Mouse (Mus musculus): Measurements from ENCODE around the gene Atp6v1e2. TPM values are rescaled to one million over a fixed set of nuclear protein-coding genes. Genes with fewer than 3 reads are reported as not detected.

Atp6v1e2 gene
- polyA plus RNA-seq, 1 experiment = 0.48 TPM

GRCm38 (mm10) chr17:86967536-86968525 is 20.1 kb upstream of the Atp6v1e2 start:
- no peaks in the 10 kb centered on the region for H3K36me3 ChIP-seq (ENCODE audit: control insufficient read depth, insufficient read depth, low read length, poor library complexity, severe bottlenecking)

GRCm38 (mm10) chr17:86967048-86967447 is 19.4 kb upstream of the Atp6v1e2 start:
- Histone ChIP-seq H3K4me3 (ENCODE audit: low read depth, low read length) (no peak overlapping the region), H3K27me3 (ENCODE audit: control insufficient read depth, insufficient read depth, low read length, poor library complexity, severe bottlenecking) (no peaks in the 10 kb centered on the region), H3K36me3 (ENCODE audit: control insufficient read depth, insufficient read depth, low read length, poor library complexity, severe bottlenecking) (no peaks in the 10 kb centered on the region), H3K9me3 (replicated peaks; ENCODE audit: control insufficient read depth, insufficient read depth, low read length, poor library complexity, severe bottlenecking) (no peaks in the 10 kb centered on the region), H3K27ac (ENCODE audit: insufficient read depth, low read length) (no peak overlapping the region), H3K9ac (ENCODE audit: low read depth, poor library complexity, severe bottlenecking) (no peak overlapping the region), H3K4me1 (ENCODE audit: control insufficient read depth, insufficient read depth, low read length) (peaks cover 4% of the 10 kb centered on the region)
- TF ChIP-seq POLR2A (IDR thresholded peaks at IDR 0.05; ENCODE audit: insufficient read depth, low read length) = no peak
- TF ChIP-seq CTCF (IDR thresholded peaks at IDR 0.05; ENCODE audit: low read depth, low read length) = no peak
- TF ChIP-seq EP300 (IDR thresholded peaks at IDR 0.05; ENCODE audit: insufficient read depth, low read depth, low read length) = no peak

More at GRCm38 (mm10) chr17:86967536-86968525, 20.1 kb upstream of the Atp6v1e2 start:
- Histone ChIP-seq H3K4me1 (ENCODE audit: control insufficient read depth, insufficient read depth, low read length) (peaks cover 2% of the 10 kb centered on the region), H3K9ac (ENCODE audit: low read depth, poor library complexity, severe bottlenecking) (no peak overlapping the region), H3K27me3 (ENCODE audit: control insufficient read depth, insufficient read depth, low read length, poor library complexity, severe bottlenecking) (no peaks in the 10 kb centered on the region), H3K4me3 (ENCODE audit: low read depth, low read length) (no peak overlapping the region), H3K9me3 (replicated peaks; ENCODE audit: control insufficient read depth, insufficient read depth, low read length, poor library complexity, severe bottlenecking) (no peaks in the 10 kb centered on the region), H3K27ac (ENCODE audit: insufficient read depth, low read length) (no peak overlapping the region)
- TF ChIP-seq POLR2A (IDR thresholded peaks at IDR 0.05; ENCODE audit: insufficient read depth, low read length) = no peak
- no peak for TF ChIP-seq EP300 (IDR thresholded peaks at IDR 0.05; ENCODE audit: insufficient read depth, low read depth, low read length)
- TF ChIP-seq CTCF (IDR thresholded peaks at IDR 0.05; ENCODE audit: low read depth, low read length) = no peak

- H3K9me3 ChIP-seq (replicated peaks; ENCODE audit: control insufficient read depth, insufficient read depth, low read length, poor library complexity, severe bottlenecking) = no peaks in the 10 kb centered on the region
- no peaks in the 10 kb centered on the region for H3K27me3 ChIP-seq (ENCODE audit: control insufficient read depth, insufficient read depth, low read length, poor library complexity, severe bottlenecking)
- H3K9ac ChIP-seq (ENCODE audit: low read depth, poor library complexity, severe bottlenecking) = no peak overlapping the region
- TF ChIP-seq POLR2A (IDR thresholded peaks at IDR 0.05; ENCODE audit: insufficient read depth, low read length) (no peak), EP300 (IDR thresholded peaks at IDR 0.05; ENCODE audit: insufficient read depth, low read depth, low read length) (no peak), CTCF (IDR thresholded peaks at IDR 0.05; ENCODE audit: low read depth, low read length) (no peak)
- peaks cover 6% of the 10 kb centered on the region for H3K4me1 ChIP-seq (ENCODE audit: control insufficient read depth, insufficient read depth, low read length)
- no peaks in the 10 kb centered on the region for H3K36me3 ChIP-seq (ENCODE audit: control insufficient read depth, insufficient read depth, low read length, poor library complexity, severe bottlenecking)
- no peak overlapping the region for H3K4me3 ChIP-seq (ENCODE audit: low read depth, low read length)
- H3K27ac ChIP-seq (ENCODE audit: insufficient read depth, low read length) = no peak overlapping the region
Observed at GRCm38 (mm10) chr17:86966040-86966439, 18.3 kb upstream of the Atp6v1e2 start.

- Histone ChIP-seq H3K9me3 (replicated peaks; ENCODE audit: control insufficient read depth, insufficient read depth, low read length, poor library complexity, severe bottlenecking) (no peaks in the 10 kb centered on the region), H3K27ac (ENCODE audit: insufficient read depth, low read length) (0 out of 2 replicates have a peak overlapping the region, but pooled peaks have one; percentile 18), H3K36me3 (ENCODE audit: control insufficient read depth, insufficient read depth, low read length, poor library complexity, severe bottlenecking) (no peaks in the 10 kb centered on the region), H3K27me3 (ENCODE audit: control insufficient read depth, insufficient read depth, low read length, poor library complexity, severe bottlenecking) (no peaks in the 10 kb centered on the region), H3K4me1 (ENCODE audit: control insufficient read depth, insufficient read depth, low read length) (peaks cover 6% of the 10 kb centered on the region), H3K4me3 (ENCODE audit: low read depth, low read length) (peak overlapping the region; percentile 32; the same call in 1 of the 2 replicates), H3K9ac (ENCODE audit: low read depth, poor library complexity, severe bottlenecking) (0 out of 2 replicates have a peak overlapping the region, but pooled peaks have one; percentile 22)
- TF ChIP-seq POLR2A (IDR thresholded peaks at IDR 0.05; ENCODE audit: insufficient read depth, low read length) (no peak), EP300 (IDR thresholded peaks at IDR 0.05; ENCODE audit: insufficient read depth, low read depth, low read length) (no peak), CTCF (IDR thresholded peaks at IDR 0.05; ENCODE audit: low read depth, low read length) (no peak)
Observed at GRCm38 (mm10) chr17:86965121-86965520, 17.4 kb upstream of the Atp6v1e2 start.

- H3K4me3 ChIP-seq (ENCODE audit: low read depth, low read length) = peak overlapping the region; percentile 91
- H3K36me3 ChIP-seq (ENCODE audit: control insufficient read depth, insufficient read depth, low read length, poor library complexity, severe bottlenecking) = no peaks in the 10 kb centered on the region
- H3K9ac ChIP-seq (ENCODE audit: low read depth, poor library complexity, severe bottlenecking) = peak overlapping the region; percentile 94
- H3K4me1 ChIP-seq (ENCODE audit: control insufficient read depth, insufficient read depth, low read length) = peaks cover 6% of the 10 kb centered on the region
- no peaks in the 10 kb centered on the region for H3K9me3 ChIP-seq (replicated peaks; ENCODE audit: control insufficient read depth, insufficient read depth, low read length, poor library complexity, severe bottlenecking)
- TF ChIP-seq EP300 (IDR thresholded peaks at IDR 0.05; ENCODE audit: insufficient read depth, low read depth, low read length) (no peak), CTCF (IDR thresholded peaks at IDR 0.05; ENCODE audit: low read depth, low read length) (no peak), POLR2A (IDR thresholded peaks at IDR 0.05; ENCODE audit: insufficient read depth, low read length) (no peak)
- no peaks in the 10 kb centered on the region for H3K27me3 ChIP-seq (ENCODE audit: control insufficient read depth, insufficient read depth, low read length, poor library complexity, severe bottlenecking)
- H3K27ac ChIP-seq (ENCODE audit: insufficient read depth, low read length) = peak overlapping the region; percentile 18; the same call in 1 of the 2 replicates
Observed at GRCm38 (mm10) chr17:86964502-86964901, 16.8 kb upstream of the Atp6v1e2 start.

- H3K9me3 ChIP-seq (replicated peaks; ENCODE audit: control insufficient read depth, insufficient read depth, low read length, poor library complexity, severe bottlenecking) = no peaks in the 10 kb centered on the region
- peaks cover 6% of the 10 kb centered on the region for H3K4me1 ChIP-seq (ENCODE audit: control insufficient read depth, insufficient read depth, low read length)
- no peak overlapping the region for H3K27ac ChIP-seq (ENCODE audit: insufficient read depth, low read length)
Observed at GRCm38 (mm10) chr17:86964041-86964440, 16.3 kb upstream of the Atp6v1e2 start.

More at GRCm38 (mm10) chr17:86964041-86964440, 16.3 kb upstream of the Atp6v1e2 start:
- Histone ChIP-seq H3K4me3 (ENCODE audit: low read depth, low read length) (peak overlapping the region; percentile 91), H3K9ac (ENCODE audit: low read depth, poor library complexity, severe bottlenecking) (peak overlapping the region; percentile 94), H3K36me3 (ENCODE audit: control insufficient read depth, insufficient read depth, low read length, poor library complexity, severe bottlenecking) (no peaks in the 10 kb centered on the region), H3K27me3 (ENCODE audit: control insufficient read depth, insufficient read depth, low read length, poor library complexity, severe bottlenecking) (no peaks in the 10 kb centered on the region)
- TF ChIP-seq POLR2A (IDR thresholded peaks at IDR 0.05; ENCODE audit: insufficient read depth, low read length) (no peak), CTCF (IDR thresholded peaks at IDR 0.05; ENCODE audit: low read depth, low read length) (no peak), EP300 (IDR thresholded peaks at IDR 0.05; ENCODE audit: insufficient read depth, low read depth, low read length) (no peak)
